ENCODE assay signal across 24 mouse cellular contexts in genomic region chr1:55661381-55661780, GRCm38 (mm10).
DNase-seq lines count a peak whose midpoint lies in the region; ATAC-seq and TF ChIP-seq lines count a peak whose summit lies in the region.
"Had no signal": no experiment of that assay in that cellular context is flagged by ENCODE, and none has a peak within 500 bp of the region (broad histone marks: within the 10 kb centered on the region; RNA-seq: fewer than 3 reads in every experiment).

No protein-coding gene starts in this region.

- no peak overlapping the region for H3K4me2 ChIP-seq in forebrain, embryonic 13.5 days
- H3K4me2 ChIP-seq in forebrain, postnatal 0 days (ENCODE audit: low read depth), result no peak overlapping the region
- no peak overlapping the region for H3K4me2 ChIP-seq in forebrain, embryonic 15.5 days (replicated peaks)
- H3K4me2 ChIP-seq in forebrain, embryonic 11.5 days (ENCODE audit: low read depth, low read length, severe bottlenecking), result no peak overlapping the region
- H3K4me2 ChIP-seq: embryonic facial prominence, embryonic 13.5 days; embryonic facial prominence, embryonic 15.5 days had no signal

- no peaks in the 10 kb centered on the region for H3K27me3 ChIP-seq in forebrain, embryonic 13.5 days
- no peaks in the 10 kb centered on the region; the same call in 1 of the 2 replicates for H3K27me3 ChIP-seq in forebrain, postnatal 0 days (ENCODE audit: insufficient read depth, low read length)
- H3K27me3 ChIP-seq in forebrain, embryonic 15.5 days, result no peaks in the 10 kb centered on the region
- no peaks in the 10 kb centered on the region for H3K27me3 ChIP-seq in forebrain, embryonic 11.5 days (ENCODE audit: control insufficient read depth, insufficient read depth, low read length)
- H3K27me3 ChIP-seq: CH12.LX; embryonic facial prominence, embryonic 13.5 days; embryonic facial prominence, embryonic 15.5 days; Patski had no signal

- WGBS in forebrain, embryonic 13.5 days, result 59% methylated on average over 2 of the region's 2 CpGs
- 33% methylated on average over 2 of the region's 2 CpGs for WGBS in forebrain, postnatal 0 days
- WGBS in forebrain, embryonic 15.5 days, result 36% methylated on average over 2 of the region's 2 CpGs
- 70% methylated on average over 2 of the region's 2 CpGs for WGBS in forebrain, embryonic 11.5 days

- TF ChIP-seq CTCF in forebrain, postnatal 0 days (IDR thresholded peaks at IDR 0.05; ENCODE audit: low read depth), result no peak
- no peak for TF ChIP-seq CTCF in brain, embryonic 14.5 days (IDR thresholded peaks at IDR 0.05; ENCODE audit: borderline replicate concordance, extremely low read depth, insufficient read depth, insufficient read length)

- DNase-seq in forebrain, postnatal 0 days, result no peak
- DNase-seq in forebrain, embryonic 11.5 days (ENCODE audit: low spot score), result no peak
- DNase-seq in brain, embryonic 14.5 days (ENCODE audit: low read depth), result peak; percentile 57
- DNase-seq: adrenal gland, adult 8-10 months; adrenal gland, postnatal 14 days; adrenal gland, postnatal 36 days; B cell, adult 2 months; cerebellum, adult 11 months; cerebellum, adult 18-20 months; cerebellum, adult 8-10 months; cerebellum, adult 9-11 months; cerebellum, postnatal 14 days; cerebellum, postnatal 36 days; embryo, embryonic 11 days had no signal

- H3K4me3 ChIP-seq in forebrain, embryonic 13.5 days, result no peak overlapping the region
- no peak overlapping the region for H3K4me3 ChIP-seq in forebrain, postnatal 0 days (ENCODE audit: low read depth, low read length)
- no peak overlapping the region for H3K4me3 ChIP-seq in forebrain, embryonic 15.5 days
- no peak overlapping the region for H3K4me3 ChIP-seq in forebrain, embryonic 11.5 days (ENCODE audit: low read depth, low read length)
- H3K4me3 ChIP-seq: embryonic facial prominence, embryonic 13.5 days; embryonic facial prominence, embryonic 15.5 days; erythroblast, embryonic 14.5 days had no signal

- H3K27ac ChIP-seq in forebrain, embryonic 13.5 days, result peak overlapping the region; percentile 57; the same call in 1 of the 2 replicates
- no peak overlapping the region for H3K27ac ChIP-seq in forebrain, postnatal 0 days (ENCODE audit: low read depth, low read length)
- peak overlapping the region; percentile 64; the same call in 1 of the 2 replicates for H3K27ac ChIP-seq in forebrain, embryonic 15.5 days (replicated peaks)
- no peak overlapping the region for H3K27ac ChIP-seq in forebrain, embryonic 11.5 days (ENCODE audit: low read depth, low read length)
- H3K27ac ChIP-seq: embryonic facial prominence, embryonic 13.5 days; embryonic facial prominence, embryonic 15.5 days had no signal

- ATAC-seq in forebrain, embryonic 13.5 days, result no peak
- no peak for ATAC-seq in forebrain, postnatal 0 days
- ATAC-seq in forebrain, embryonic 15.5 days (replicated peaks), result no peak
- ATAC-seq in forebrain, embryonic 11.5 days (replicated peaks; ENCODE audit: low FRiP score), result no peak
- ATAC-seq: activated CD4-positive, CD25-positive, alpha-beta regulatory T cell, adult 4 months; CD4-positive, CD25-positive, alpha-beta regulatory T cell, adult 4 months; Patski had no signal

- no peak for TF ChIP-seq POLR2A in brain, embryonic 14.5 days (IDR thresholded peaks at IDR 0.05; ENCODE audit: borderline replicate concordance, extremely low read depth, insufficient read depth, insufficient read length, poor library complexity, severe bottlenecking)

- no peak overlapping the region for H3K9ac ChIP-seq in forebrain, embryonic 13.5 days
- H3K9ac ChIP-seq in forebrain, postnatal 0 days, result no peak overlapping the region
- no peak overlapping the region for H3K9ac ChIP-seq in forebrain, embryonic 15.5 days (replicated peaks)
- H3K9ac ChIP-seq in forebrain, embryonic 11.5 days (ENCODE audit: low read length), result no peak overlapping the region
- H3K9ac ChIP-seq: embryonic facial prominence, embryonic 13.5 days; embryonic facial prominence, embryonic 15.5 days had no signal

- no peaks in the 10 kb centered on the region for H3K9me3 ChIP-seq in forebrain, embryonic 13.5 days (replicated peaks)
- no peaks in the 10 kb centered on the region for H3K9me3 ChIP-seq in forebrain, postnatal 0 days (ENCODE audit: low read length)
- H3K9me3 ChIP-seq in forebrain, embryonic 15.5 days, result no peaks in the 10 kb centered on the region
- no peaks in the 10 kb centered on the region for H3K9me3 ChIP-seq in forebrain, embryonic 11.5 days (ENCODE audit: control insufficient read depth, low read length)
- H3K9me3 ChIP-seq: embryonic facial prominence, embryonic 13.5 days; embryonic facial prominence, embryonic 15.5 days; G1E had no signal

- no peaks in the 10 kb centered on the region for H3K36me3 ChIP-seq in forebrain, embryonic 13.5 days (ENCODE audit: poor library complexity, severe bottlenecking)
- H3K36me3 ChIP-seq in forebrain, postnatal 0 days (ENCODE audit: insufficient read depth), result no peaks in the 10 kb centered on the region
- no peaks in the 10 kb centered on the region for H3K36me3 ChIP-seq in forebrain, embryonic 15.5 days
- no peaks in the 10 kb centered on the region for H3K36me3 ChIP-seq in forebrain, embryonic 11.5 days (ENCODE audit: control insufficient read depth, insufficient read depth, low read length)
- H3K36me3 ChIP-seq: embryonic facial prominence, embryonic 13.5 days; embryonic facial prominence, embryonic 15.5 days; G1E had no signal

- H3K4me1 ChIP-seq in forebrain, embryonic 13.5 days, result peaks cover 39% of the 10 kb centered on the region
- peaks cover 7% of the 10 kb centered on the region for H3K4me1 ChIP-seq in forebrain, postnatal 0 days (ENCODE audit: insufficient read depth)
- peaks cover 37% of the 10 kb centered on the region for H3K4me1 ChIP-seq in forebrain, embryonic 15.5 days
- H3K4me1 ChIP-seq in forebrain, embryonic 11.5 days (replicated peaks; ENCODE audit: control insufficient read depth, insufficient read depth, low read length), result peaks cover 3% of the 10 kb centered on the region; the same call in 1 of the 2 replicates
- H3K4me1 ChIP-seq: embryonic facial prominence, embryonic 13.5 days; embryonic facial prominence, embryonic 15.5 days had no signal

Comparison
In these comparisons a context has a peak if more than half of its experiments do, and no peak if none do; other contexts are left out.
1. H3K27ac ChIP-seq: peak in forebrain, embryonic 13.5 days (single experiment) and forebrain, embryonic 15.5 days (single experiment); none in forebrain, postnatal 0 days (single experiment) and forebrain, embryonic 11.5 days (single experiment).